Mouse (Mus musculus): ENCODE measurements around the gene Adgb. TPM values are rescaled to one million over a fixed set of nuclear protein-coding genes. Genes with fewer than 3 reads are reported as not detected.

Adgb gene
- polyA plus RNA-seq, 1 experiment from 2014 or later: 0.39 TPM

- ATAC-seq (ENCODE audit: insufficient read depth): no peak
- 44% methylated on average over 1 of the region's 1 CpGs for WGBS (ENCODE audit: insufficient replicate concordance)
- no peak overlapping the region for H3K9ac ChIP-seq
- no peaks in the 10 kb centered on the region for H3K36me3 ChIP-seq (replicated peaks)
- H3K27me3 ChIP-seq: no peaks in the 10 kb centered on the region
- H3K9me3 ChIP-seq (replicated peaks): no peaks in the 10 kb centered on the region
- H3K27ac ChIP-seq (replicated peaks): no peak overlapping the region
- H3K4me3 ChIP-seq (replicated peaks): no peak overlapping the region
- H3K4me1 ChIP-seq (replicated peaks): no peaks in the 10 kb centered on the region
- H3K4me2 ChIP-seq: no peak overlapping the region
Observed at GRCm38 (mm10) chr10:10435014-10435413, 37.1 kb downstream of the Adgb start.

GRCm38 (mm10) chr10:10429635-10430034, 42.5 kb downstream of the Adgb start:
- H3K9me3 ChIP-seq (replicated peaks): no peaks in the 10 kb centered on the region
- H3K36me3 ChIP-seq (replicated peaks): no peaks in the 10 kb centered on the region
- 39% methylated on average over 5 of the region's 5 CpGs for WGBS (ENCODE audit: insufficient replicate concordance)
- no peak overlapping the region for H3K4me2 ChIP-seq
- no peak overlapping the region; the same call in 1 of the 2 replicates for H3K27ac ChIP-seq (replicated peaks)
- H3K4me3 ChIP-seq (replicated peaks): no peak overlapping the region
- no peak overlapping the region for H3K9ac ChIP-seq
- no peaks in the 10 kb centered on the region for H3K27me3 ChIP-seq
- no peak for ATAC-seq (ENCODE audit: insufficient read depth)
- H3K4me1 ChIP-seq (replicated peaks): no peaks in the 10 kb centered on the region

- Histone ChIP-seq H3K4me1 (replicated peaks) (no peaks in the 10 kb centered on the region), H3K4me2 (no peak overlapping the region), H3K4me3 (replicated peaks) (no peak overlapping the region), H3K9me3 (replicated peaks) (no peaks in the 10 kb centered on the region), H3K36me3 (replicated peaks) (no peaks in the 10 kb centered on the region), H3K9ac (no peak overlapping the region), H3K27me3 (no peaks in the 10 kb centered on the region), H3K27ac (replicated peaks) (no peak overlapping the region; the same call in 1 of the 2 replicates)
- WGBS (ENCODE audit: insufficient replicate concordance): 57% methylated on average over 7 of the region's 7 CpGs
- no peak for ATAC-seq (ENCODE audit: insufficient read depth)
Observed at GRCm38 (mm10) chr10:10429032-10429431, 43.1 kb downstream of the Adgb start.

- Histone ChIP-seq H3K36me3 (replicated peaks) (no peaks in the 10 kb centered on the region), H3K4me1 (replicated peaks) (no peaks in the 10 kb centered on the region), H3K27ac (replicated peaks) (no peak overlapping the region), H3K27me3 (no peaks in the 10 kb centered on the region), H3K4me3 (replicated peaks) (no peak overlapping the region), H3K9ac (no peak overlapping the region), H3K9me3 (replicated peaks) (no peaks in the 10 kb centered on the region), H3K4me2 (no peak overlapping the region)
- WGBS (ENCODE audit: insufficient replicate concordance): 55% methylated on average over 2 of the region's 2 CpGs
- no peak for ATAC-seq (ENCODE audit: insufficient read depth)
Observed at GRCm38 (mm10) chr10:10424383-10424782, 47.7 kb downstream of the Adgb start.

- 11% methylated on average over 5 of the region's 5 CpGs for WGBS (ENCODE audit: insufficient replicate concordance)
- no peaks in the 10 kb centered on the region for H3K9me3 ChIP-seq (replicated peaks)
- H3K27ac ChIP-seq (replicated peaks): no peak overlapping the region
- H3K27me3 ChIP-seq: no peaks in the 10 kb centered on the region
- no peak overlapping the region for H3K4me2 ChIP-seq
- ATAC-seq (ENCODE audit: insufficient read depth): no peak
- H3K36me3 ChIP-seq (replicated peaks): no peaks in the 10 kb centered on the region
- no peak overlapping the region for H3K4me3 ChIP-seq (replicated peaks)
- no peaks in the 10 kb centered on the region for H3K4me1 ChIP-seq (replicated peaks)
- no peak overlapping the region for H3K9ac ChIP-seq
Observed at GRCm38 (mm10) chr10:10411046-10411445, 61.1 kb downstream of the Adgb start.

GRCm38 (mm10) chr10:10408166-10408565, 64.0 kb downstream of the Adgb start:
- no peak for ATAC-seq (ENCODE audit: insufficient read depth)
- Histone ChIP-seq H3K27me3 (no peaks in the 10 kb centered on the region), H3K4me1 (replicated peaks) (no peaks in the 10 kb centered on the region), H3K4me2 (no peak overlapping the region), H3K9me3 (replicated peaks) (no peaks in the 10 kb centered on the region), H3K9ac (no peak overlapping the region), H3K4me3 (replicated peaks) (no peak overlapping the region), H3K27ac (replicated peaks) (no peak overlapping the region), H3K36me3 (replicated peaks) (no peaks in the 10 kb centered on the region)
- 20% methylated on average over 3 of the region's 3 CpGs for WGBS (ENCODE audit: insufficient replicate concordance)

- no peak overlapping the region for H3K27ac ChIP-seq (replicated peaks)
- H3K4me2 ChIP-seq: no peak overlapping the region
- no peaks in the 10 kb centered on the region for H3K9me3 ChIP-seq (replicated peaks)
- H3K36me3 ChIP-seq (replicated peaks): no peaks in the 10 kb centered on the region
- H3K4me1 ChIP-seq (replicated peaks): no peaks in the 10 kb centered on the region
- no peak overlapping the region for H3K4me3 ChIP-seq (replicated peaks)
- no peak overlapping the region for H3K9ac ChIP-seq
- WGBS (ENCODE audit: insufficient replicate concordance): 16% methylated on average over 4 of the region's 4 CpGs
- ATAC-seq (ENCODE audit: insufficient read depth): peak; percentile 49; the same call in 1 of the 2 replicates
- no peaks in the 10 kb centered on the region for H3K27me3 ChIP-seq
Observed at GRCm38 (mm10) chr10:10395784-10396481, 76.2 kb downstream of the Adgb start.

GRCm38 (mm10) chr10:10374629-10375028, 97.5 kb downstream of the Adgb start:
- Histone ChIP-seq H3K36me3 (replicated peaks) (no peaks in the 10 kb centered on the region), H3K4me2 (no peak overlapping the region), H3K9ac (no peak overlapping the region), H3K27ac (replicated peaks) (no peak overlapping the region), H3K4me1 (replicated peaks) (no peaks in the 10 kb centered on the region), H3K27me3 (no peaks in the 10 kb centered on the region), H3K4me3 (replicated peaks) (no peak overlapping the region), H3K9me3 (replicated peaks) (no peaks in the 10 kb centered on the region)
- 54% methylated on average over 1 of the region's 1 CpGs for WGBS (ENCODE audit: insufficient replicate concordance)
- ATAC-seq (ENCODE audit: insufficient read depth): no peak

- H3K9me3 ChIP-seq (replicated peaks): no peaks in the 10 kb centered on the region
- H3K27me3 ChIP-seq: no peaks in the 10 kb centered on the region
- H3K36me3 ChIP-seq (replicated peaks): no peaks in the 10 kb centered on the region
- 43% methylated on average over 1 of the region's 1 CpGs for WGBS (ENCODE audit: insufficient replicate concordance)
- H3K4me1 ChIP-seq (replicated peaks): no peaks in the 10 kb centered on the region
- H3K4me3 ChIP-seq (replicated peaks): no peak overlapping the region
- H3K9ac ChIP-seq: no peak overlapping the region
- H3K4me2 ChIP-seq: no peak overlapping the region
- no peak for ATAC-seq (ENCODE audit: insufficient read depth)
- H3K27ac ChIP-seq (replicated peaks): no peak overlapping the region
Observed at GRCm38 (mm10) chr10:10364025-10364424, 108.1 kb downstream of the Adgb start.

GRCm38 (mm10) chr10:10355605-10356227, 116.4 kb downstream of the Adgb start:
- no peaks in the 10 kb centered on the region for H3K27me3 ChIP-seq
- WGBS (ENCODE audit: insufficient replicate concordance): 8% methylated on average over 3 of the region's 3 CpGs
- no peaks in the 10 kb centered on the region for H3K9me3 ChIP-seq (replicated peaks)
- H3K4me1 ChIP-seq (replicated peaks): no peaks in the 10 kb centered on the region
- ATAC-seq (ENCODE audit: insufficient read depth): 0 out of 2 replicates have a peak, but pooled peaks have one; percentile 9
- no peak overlapping the region for H3K4me2 ChIP-seq
- no peaks in the 10 kb centered on the region for H3K36me3 ChIP-seq (replicated peaks)
- no peak overlapping the region for H3K27ac ChIP-seq (replicated peaks)
- H3K4me3 ChIP-seq (replicated peaks): no peak overlapping the region
- no peak overlapping the region for H3K9ac ChIP-seq

GRCm38 (mm10) chr10:10352184-10352583, 119.9 kb downstream of the Adgb start:
- H3K9me3 ChIP-seq (replicated peaks): no peaks in the 10 kb centered on the region
- H3K4me2 ChIP-seq: no peak overlapping the region
- H3K36me3 ChIP-seq (replicated peaks): no peaks in the 10 kb centered on the region
- no peaks in the 10 kb centered on the region for H3K4me1 ChIP-seq (replicated peaks)
- WGBS (ENCODE audit: insufficient replicate concordance): 51% methylated on average over 3 of the region's 3 CpGs
- ATAC-seq (ENCODE audit: insufficient read depth): no peak
- no peaks in the 10 kb centered on the region for H3K27me3 ChIP-seq
- H3K9ac ChIP-seq: no peak overlapping the region
- H3K27ac ChIP-seq (replicated peaks): no peak overlapping the region
- no peak overlapping the region for H3K4me3 ChIP-seq (replicated peaks)
